Mouse (Mus musculus): ENCODE measurements around the gene Hspg2.

DNA sequence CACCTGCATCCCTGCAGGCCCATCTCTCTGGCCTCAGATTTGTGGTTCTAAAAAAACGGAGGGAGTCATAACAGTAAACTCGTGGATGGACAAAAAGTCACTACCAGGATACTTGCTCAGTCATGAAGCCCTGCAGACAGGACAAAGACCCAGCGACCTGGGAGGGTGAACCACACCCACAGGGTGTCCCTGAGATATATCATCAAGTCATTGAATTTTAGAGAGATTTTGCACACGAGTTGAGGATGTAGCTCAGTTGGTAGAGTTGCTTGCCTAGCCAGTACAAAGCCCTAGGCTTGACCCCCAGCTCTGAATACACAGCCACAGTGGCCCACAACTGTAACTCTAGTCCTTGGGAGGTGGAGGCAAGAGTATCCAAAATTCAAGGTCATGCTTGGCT is 7.4 kb upstream of the Hspg2 start:
- TF ChIP-seq POLR2A (IDR thresholded peaks at IDR 0.05; ENCODE audit: extremely low read depth, insufficient read depth, low read length) (no peak), CTCF (IDR thresholded peaks at IDR 0.05; ENCODE audit: low read depth, low read length) (no peak)

Data from liver, adult 2 months (tissue).